Mouse (Mus musculus) cortical plate, adult 2 months (tissue): Measurements from ENCODE around the gene Gm45717. TPM values are rescaled to one million over a fixed set of nuclear protein-coding genes. Genes with fewer than 3 reads are reported as not detected.

Source experiments
- H3K27ac ChIP-seq: fragments of 200-500 bp; 2 replicates; pipeline ENCODE4 v1.5.1; 2012; ENCODE audit warnings: low read length, control low read depth, inconsistent platforms; ENCODE audit not compliant: insufficient read depth
- H3K4me1 ChIP-seq: fragments of 200-500 bp; 2 replicates; pipeline ENCODE4 v1.6.1; 2011; ENCODE audit warnings: low read length; ENCODE audit not compliant: control insufficient read depth, insufficient read depth
- H3K4me3 ChIP-seq: fragments of 200-500 bp; 2 replicates; pipeline ENCODE4 v1.5.1; 2011; ENCODE audit warnings: mild to moderate bottlenecking, low read length, control low read depth; ENCODE audit not compliant: insufficient read depth
- CTCF ChIP-seq: fragments of 200-500 bp; IDR thresholded peaks from 2 replicates; pipeline ENCODE4 v1.5.1; 2011; ENCODE audit warnings: mild to moderate bottlenecking, control low read depth, low read length; ENCODE audit not compliant: insufficient read depth; ENCODE audit errors: extremely low read depth
- POLR2A ChIP-seq: fragments of 200-500 bp; IDR thresholded peaks from 2 replicates; pipeline ENCODE4 v1.6.1; 2011; ENCODE audit warnings: mild to moderate bottlenecking, low read length, control low read depth; ENCODE audit not compliant: insufficient read depth; ENCODE audit errors: extremely low read depth
- polyA plus RNA-seq: library from polyadenylated mRNA; depleted of rRNA; stranded (reverse); fragments of >200 nt; gene quantifications from 2 replicates; pipeline ENCODE4 v1.2.3, GENCODE M21; 2012

Gm45717 gene
- polyA plus RNA-seq, 1 experiment = not detected

- Histone ChIP-seq H3K4me3 (no peak overlapping the region), H3K27ac (no peak overlapping the region), H3K4me1 (no peaks in the 10 kb centered on the region; the same call in 1 of the 2 replicates)
- TF ChIP-seq CTCF (no peak), POLR2A (no peak)
These were observed 1.7 kb downstream of the Gm45717 start for GRCm38 (mm10) chr7:140953800-140954732.

- Histone ChIP-seq H3K27ac (no peak overlapping the region), H3K4me1 (no peaks in the 10 kb centered on the region; the same call in 1 of the 2 replicates), H3K4me3 (no peak overlapping the region)
- no peak for TF ChIP-seq POLR2A
- TF ChIP-seq CTCF = no peak
These were observed 2.6 kb downstream of the Gm45717 start for GRCm38 (mm10) chr7:140953133-140953532.

- Histone ChIP-seq H3K4me3 (no peak overlapping the region), H3K4me1 (no peaks in the 10 kb centered on the region; the same call in 1 of the 2 replicates), H3K27ac (no peak overlapping the region)
- no peak for TF ChIP-seq CTCF
- no peak for TF ChIP-seq POLR2A
These were observed 3.3 kb downstream of the Gm45717 start for GRCm38 (mm10) chr7:140952441-140952840.

GRCm38 (mm10) chr7:140951765-140952164 lies 4.0 kb downstream of the Gm45717 start:
- Histone ChIP-seq H3K4me1 (no peaks in the 10 kb centered on the region; the same call in 1 of the 2 replicates), H3K4me3 (no peak overlapping the region), H3K27ac (no peak overlapping the region)
- no peak for TF ChIP-seq POLR2A
- TF ChIP-seq CTCF = no peak

- TF ChIP-seq POLR2A = no peak
- TF ChIP-seq CTCF = no peak
- Histone ChIP-seq H3K27ac (no peak overlapping the region), H3K4me1 (no peaks in the 10 kb centered on the region), H3K4me3 (no peak overlapping the region)
These were observed 4.7 kb downstream of the Gm45717 start for GRCm38 (mm10) chr7:140951051-140951450.

- TF ChIP-seq CTCF = no peak
- no peak for TF ChIP-seq POLR2A
- no peaks in the 10 kb centered on the region for H3K4me1 ChIP-seq
- H3K4me3 ChIP-seq = no peak within 1 kb of the TSS
- no peak within 1 kb of the TSS for H3K27ac ChIP-seq
These were observed 5.8 kb downstream of the Gm45717 start, which contains the start of gene Ifitm5 for GRCm38 (mm10) chr7:140949824-140950530. Gene Ifitm5, minus strand, starts transcription at chr7:140950291.

- no peak for TF ChIP-seq CTCF
- TF ChIP-seq POLR2A = no peak
These were observed 6.5 kb downstream of the Gm45717 start for GRCm38 (mm10) chr7:140949255-140949654.

GRCm38 (mm10) chr7:140948161-140948560 lies 7.6 kb downstream of the Gm45717 start:
- H3K4me3 ChIP-seq = no peak overlapping the region
- no peaks in the 10 kb centered on the region for H3K4me1 ChIP-seq
- H3K27ac ChIP-seq = no peak overlapping the region
- TF ChIP-seq POLR2A = no peak
- no peak for TF ChIP-seq CTCF

More at GRCm38 (mm10) chr7:140949255-140949654, 6.5 kb downstream of the Gm45717 start:
- Histone ChIP-seq H3K4me1 (no peaks in the 10 kb centered on the region), H3K27ac (no peak overlapping the region), H3K4me3 (no peak overlapping the region)

GRCm38 (mm10) chr7:140946980-140947379 lies 8.8 kb downstream of the Gm45717 start:
- Histone ChIP-seq H3K4me3 (no peak overlapping the region), H3K4me1 (no peaks in the 10 kb centered on the region)
- TF ChIP-seq POLR2A (no peak), CTCF (no peak)

More at GRCm38 (mm10) chr7:140946980-140947379, 8.8 kb downstream of the Gm45717 start:
- H3K27ac ChIP-seq = no peak overlapping the region
